8 mouse cellular contexts compared by ENCODE assay signal in genomic region chr2:180024401-180025098, GRCm38 (mm10). TPM values are rescaled to one million over a fixed set of nuclear protein-coding genes. Genes with fewer than 3 reads are reported as not detected.
DNase-seq lines count a peak whose midpoint lies in the region; ATAC-seq and TF ChIP-seq lines count a peak whose summit lies in the region.

Gene Lsm14b, plus strand, starts transcription at chr2:180024987.

- no peak for TF ChIP-seq CTCF in C2C12 (IDR thresholded peaks at IDR 0.05; ENCODE audit: control insufficient read depth, insufficient read depth, insufficient read length)
- no peak for TF ChIP-seq CTCF in brain, embryonic 14.5 days (IDR thresholded peaks at IDR 0.05; ENCODE audit: borderline replicate concordance, extremely low read depth, insufficient read depth, insufficient read length)
- TF ChIP-seq CTCF in kidney, postnatal 0 days (IDR thresholded peaks at IDR 0.05; ENCODE audit: low read depth), result no peak

- ATAC-seq in heart, embryonic 12.5 days (ENCODE audit: insufficient number of reproducible peaks, low FRiP score), result peak; percentile 93
- peak; percentile 96 for ATAC-seq in kidney, postnatal 0 days (replicated peaks; ENCODE audit: low FRiP score, low read depth)
- peak; percentile 95 for ATAC-seq in liver, embryonic 11.5 days (replicated peaks; ENCODE audit: low FRiP score)
- ATAC-seq in stomach, embryonic 14.5 days (ENCODE audit: insufficient number of reproducible peaks, insufficient read depth, low FRiP score, low read depth), result peak; percentile 96

- H3K4me3 ChIP-seq in C2C12 (ENCODE audit: insufficient read depth, poor library complexity, severe bottlenecking), result peak within 1 kb of the TSS; percentile 78
- H3K4me3 ChIP-seq in erythroblast, embryonic 14.5 days (replicated peaks), result peak within 1 kb of the TSS; percentile 90
- peak within 1 kb of the TSS; percentile 85 for H3K4me3 ChIP-seq in heart, embryonic 12.5 days
- H3K4me3 ChIP-seq in kidney, postnatal 0 days (replicated peaks; ENCODE audit: low read depth, low read length), result peak within 1 kb of the TSS; percentile 62
- peak within 1 kb of the TSS; percentile 86 for H3K4me3 ChIP-seq in liver, embryonic 11.5 days (ENCODE audit: low read depth, low read length)
- peak within 1 kb of the TSS; percentile 97 for H3K4me3 ChIP-seq in stomach, embryonic 14.5 days (ENCODE audit: low read depth, low read length)

- H3K27ac ChIP-seq in heart, embryonic 12.5 days (ENCODE audit: poor library complexity, severe bottlenecking), result peak within 1 kb of the TSS; percentile 89
- H3K27ac ChIP-seq in kidney, postnatal 0 days, result peak within 1 kb of the TSS; percentile 90
- H3K27ac ChIP-seq in liver, embryonic 11.5 days (ENCODE audit: low read depth, low read length), result peak within 1 kb of the TSS; percentile 93
- H3K27ac ChIP-seq in stomach, embryonic 14.5 days (ENCODE audit: low read length), result peak within 1 kb of the TSS; percentile 92

- H3K79me3 ChIP-seq in C2C12 (ENCODE audit: low read depth), result peaks cover 33% of the 10 kb centered on the region

- H3K36me3 ChIP-seq in C2C12 (ENCODE audit: control insufficient read depth, insufficient read depth), result peaks cover 22% of the 10 kb centered on the region
- H3K36me3 ChIP-seq in erythroblast, embryonic 14.5 days (ENCODE audit: control insufficient read depth), result peaks cover 31% of the 10 kb centered on the region
- H3K36me3 ChIP-seq in heart, embryonic 12.5 days, result peaks cover 20% of the 10 kb centered on the region
- H3K36me3 ChIP-seq in kidney, postnatal 0 days (ENCODE audit: insufficient read depth, low read length), result peaks cover 16% of the 10 kb centered on the region; the same call in 1 of the 2 replicates
- H3K36me3 ChIP-seq in liver, embryonic 11.5 days (ENCODE audit: control insufficient read depth, insufficient read depth, low read length), result peaks cover 10% of the 10 kb centered on the region
- peaks cover 18% of the 10 kb centered on the region; the same call in 1 of the 2 replicates for H3K36me3 ChIP-seq in stomach, embryonic 14.5 days (ENCODE audit: control insufficient read depth, insufficient read depth, low read length)

- H3K9me3 ChIP-seq in erythroblast, embryonic 14.5 days (ENCODE audit: control insufficient read depth, low read length), result no peaks in the 10 kb centered on the region
- no peaks in the 10 kb centered on the region for H3K9me3 ChIP-seq in heart, embryonic 12.5 days (replicated peaks)
- no peaks in the 10 kb centered on the region for H3K9me3 ChIP-seq in kidney, postnatal 0 days (replicated peaks; ENCODE audit: low read length)
- H3K9me3 ChIP-seq in liver, embryonic 11.5 days (ENCODE audit: control insufficient read depth, low read length), result no peaks in the 10 kb centered on the region
- H3K9me3 ChIP-seq in stomach, embryonic 14.5 days (ENCODE audit: control insufficient read depth, low read depth, low read length), result no peaks in the 10 kb centered on the region

- peaks cover 26% of the 10 kb centered on the region for H3K27me3 ChIP-seq in C2C12 (ENCODE audit: control insufficient read depth, insufficient read depth, insufficient read length)
- peaks cover 38% of the 10 kb centered on the region for H3K27me3 ChIP-seq in erythroblast, embryonic 14.5 days (ENCODE audit: control insufficient read depth)
- peaks cover 35% of the 10 kb centered on the region for H3K27me3 ChIP-seq in heart, embryonic 12.5 days (replicated peaks)
- H3K27me3 ChIP-seq in kidney, postnatal 0 days (ENCODE audit: insufficient read depth, low read length), result peaks cover 4% of the 10 kb centered on the region; the same call in 1 of the 2 replicates
- H3K27me3 ChIP-seq in liver, embryonic 11.5 days (replicated peaks; ENCODE audit: control insufficient read depth, insufficient read depth, low read length), result peaks cover 14% of the 10 kb centered on the region; the same call in 1 of the 2 replicates
- H3K27me3 ChIP-seq in stomach, embryonic 14.5 days (ENCODE audit: control insufficient read depth, insufficient read depth, low read length), result 0 out of 2 replicates have a peak, but pooled peaks cover 6% of the 10 kb centered on the region

- peak within 1 kb of the TSS; percentile 78 for H3ac ChIP-seq in C2C12 (ENCODE audit: control insufficient read depth, insufficient read length, low read depth)

- TF ChIP-seq POLR2A in brain, embryonic 14.5 days (IDR thresholded peaks at IDR 0.05; ENCODE audit: borderline replicate concordance, extremely low read depth, insufficient read depth, insufficient read length, poor library complexity, severe bottlenecking), result peak; percentile 89

- H3K4me2 ChIP-seq in heart, embryonic 12.5 days, result peak within 1 kb of the TSS; percentile 94
- H3K4me2 ChIP-seq in kidney, postnatal 0 days (ENCODE audit: low read length), result peak within 1 kb of the TSS; percentile 78
- peak within 1 kb of the TSS; percentile 98 for H3K4me2 ChIP-seq in liver, embryonic 11.5 days
- peak within 1 kb of the TSS; percentile 91 for H3K4me2 ChIP-seq in stomach, embryonic 14.5 days (replicated peaks; ENCODE audit: low read depth, low read length)

- H3K9ac ChIP-seq in heart, embryonic 12.5 days, result peak within 1 kb of the TSS; percentile 91
- H3K9ac ChIP-seq in kidney, postnatal 0 days (ENCODE audit: low read depth, low read length), result peak within 1 kb of the TSS; percentile 84
- peak within 1 kb of the TSS; percentile 92 for H3K9ac ChIP-seq in liver, embryonic 11.5 days (ENCODE audit: low read depth, low read length)
- peak within 1 kb of the TSS; percentile 89 for H3K9ac ChIP-seq in stomach, embryonic 14.5 days (replicated peaks; ENCODE audit: low read depth, low read length)

- under 1% methylated on average over 69 of the region's 80 CpGs for WGBS in heart, embryonic 12.5 days
- WGBS in kidney, postnatal 0 days, result 1% methylated on average over 68 of the region's 80 CpGs
- WGBS in liver, embryonic 11.5 days, result 0% methylated on average over 62 of the region's 80 CpGs
- WGBS in stomach, embryonic 14.5 days, result under 1% methylated on average over 71 of the region's 80 CpGs

- peaks cover 47% of the 10 kb centered on the region for H3K79me2 ChIP-seq in C2C12 (ENCODE audit: control insufficient read depth, insufficient read depth)

- peaks cover 46% of the 10 kb centered on the region for H3K4me1 ChIP-seq in erythroblast, embryonic 14.5 days (ENCODE audit: control insufficient read depth)
- H3K4me1 ChIP-seq in heart, embryonic 12.5 days (replicated peaks), result peaks cover 38% of the 10 kb centered on the region
- H3K4me1 ChIP-seq in kidney, postnatal 0 days (replicated peaks; ENCODE audit: insufficient read depth, low read length), result peaks cover 22% of the 10 kb centered on the region
- peaks cover 23% of the 10 kb centered on the region for H3K4me1 ChIP-seq in liver, embryonic 11.5 days (replicated peaks; ENCODE audit: control insufficient read depth, insufficient read depth, low read length)
- H3K4me1 ChIP-seq in stomach, embryonic 14.5 days (ENCODE audit: control insufficient read depth, insufficient read depth, low read length), result peaks cover 26% of the 10 kb centered on the region

- DNase-seq in brain, embryonic 14.5 days (ENCODE audit: low read depth), result peak; percentile 99
- DNase-seq in kidney, postnatal 0 days (ENCODE audit: low spot score), result peak; percentile 97
- peak; percentile 99 for DNase-seq in liver, embryonic 11.5 days (ENCODE audit: low spot score)
- DNase-seq in naive thymus-derived CD4-positive, alpha-beta T cell, adult 2 months (ENCODE audit: low read depth), result peak; percentile 99

TF ChIP-seq in C2C12, 6 proteins besides CTCF, POLR2A, EP300 and RAD21:
- TF ChIP-seq MAX (IDR thresholded peaks at IDR 0.05) (peak; percentile 17), MYOD1 (IDR thresholded peaks at IDR 0.05; ENCODE audit: control insufficient read depth, insufficient read length, low read depth) (no peak), CEBPB (IDR thresholded peaks at IDR 0.05; ENCODE audit: low read depth) (no peak)

RNA-seq across cellular contexts. Expression of gene Lsm14b, which starts in this region (rescaled TPM):
- polyA plus RNA-seq in C2C12 (2012; fragmentation: generic; extraction: Trizol), result 35.2 TPM
- 177 TPM in 2 replicates for polyA plus RNA-seq in brain, embryonic 14.5 days (2012; rRNA removed)
- 2.3 and 2.5 TPM in 2 replicates for polyA plus RNA-seq in erythroblast, embryonic 14.5 days (2012)
- 4.8 and 6.9 TPM in 2 replicates for polyA plus RNA-seq in heart, embryonic 12.5 days (2016; fragmentation: Nextera tagmentation; extraction: Ambion mirVana)
- 9.3 and 10.4 TPM in 2 replicates for polyA plus RNA-seq in kidney, postnatal 0 days (2015; fragmentation: Nextera tagmentation; extraction: Ambion mirVana)
- polyA plus RNA-seq in liver, embryonic 11.5 days (2014; fragmentation: Nextera tagmentation; extraction: Ambion mirVana), result 2.7 and 3.0 TPM in 2 replicates
- 6.9 and 7.6 TPM in 2 replicates for polyA plus RNA-seq in stomach, embryonic 14.5 days (2014; fragmentation: Nextera tagmentation; extraction: Ambion mirVana)

Comparison
In these comparisons a context has a peak if more than half of its experiments do, and no peak if none do; other contexts are left out.
1. Peak in every context shown above with its lines: DNase-seq, ATAC-seq, H3K4me3 ChIP-seq and H3K27ac ChIP-seq.